Mouse (Mus musculus) adipocyte (in vitro differentiated cells): ENCODE measurements around the gene Pogz.
"Not testable (repeated sequence)": the region's sequence is repeated elsewhere in the genome, so short reads cannot be mapped to it uniquely, and the experiment has no call there.

Source experiments
- DNase-seq: peaks from one replicate; pipeline ENCODE4 v3.0.0-alpha.2; 2016; ENCODE audit warnings: low spot score

Pogz gene

DNA sequence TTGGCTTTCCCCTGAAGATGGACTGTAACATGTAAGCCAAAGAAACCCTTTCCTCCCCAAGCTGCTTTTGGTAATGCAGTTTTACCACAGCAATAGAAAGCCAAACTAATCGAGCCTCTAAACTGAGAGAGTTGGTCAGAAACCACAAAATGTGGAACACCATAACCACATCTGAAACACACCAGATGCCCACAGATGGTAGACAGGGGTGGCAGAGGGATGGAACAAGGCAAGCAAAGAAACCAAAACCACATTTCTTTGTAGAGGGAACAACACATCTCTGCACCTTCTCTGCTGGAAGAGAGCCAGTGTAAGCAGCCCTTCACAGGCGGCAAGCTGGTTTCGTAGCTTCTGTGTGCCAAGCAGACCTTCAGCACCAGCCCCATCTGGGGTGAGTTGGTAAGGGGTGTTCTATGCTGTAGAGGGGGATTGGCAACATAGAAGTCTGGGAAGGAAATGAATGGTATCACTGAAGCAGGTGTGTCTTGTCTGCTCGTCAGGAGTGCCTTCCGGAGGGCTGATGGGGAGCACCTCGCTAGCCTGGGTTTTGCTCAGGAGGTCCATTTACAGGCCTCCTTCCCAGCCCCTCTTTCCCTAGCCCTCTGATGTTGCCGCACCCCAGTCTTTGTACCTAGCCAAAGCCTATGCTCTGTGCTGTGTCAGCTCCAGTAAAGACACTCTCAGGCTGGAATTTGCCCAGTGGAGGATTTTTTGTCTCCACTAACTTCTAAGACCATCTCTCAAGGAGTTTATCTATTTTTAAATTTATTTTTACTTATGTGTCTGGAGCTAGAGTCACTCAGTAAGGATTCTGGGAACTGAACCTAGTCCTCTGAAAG lies 78.8 kb downstream of the Pogz start:
- DNase-seq = no peak

DNA sequence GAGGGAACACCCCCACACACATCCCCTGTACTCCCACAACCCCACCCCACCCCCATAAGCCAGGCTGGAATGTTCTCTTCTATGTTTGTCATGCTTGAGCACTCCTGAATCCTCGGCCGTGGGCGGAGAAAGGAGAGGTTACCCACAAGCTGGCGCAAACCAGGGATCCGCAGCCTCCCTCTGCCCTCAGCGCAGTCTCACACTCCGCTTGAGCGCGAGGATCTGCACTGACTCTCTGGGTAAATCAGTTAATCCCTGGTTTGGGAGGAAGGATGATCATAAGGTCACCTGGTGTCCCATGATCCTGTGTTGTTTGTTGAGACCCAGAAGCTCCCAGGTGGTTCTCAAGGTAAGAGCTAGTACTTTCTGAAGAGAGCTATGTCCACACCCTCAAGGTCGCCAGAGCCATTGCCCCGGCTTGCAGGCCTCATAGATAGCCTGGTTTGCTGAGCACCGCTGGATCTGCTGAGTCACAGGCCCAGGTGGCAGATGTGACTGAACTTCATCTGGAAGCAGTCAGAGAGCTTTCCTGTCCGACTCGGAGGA lies 80.5 kb downstream of the Pogz start:
- DNase-seq = no peak

DNA sequence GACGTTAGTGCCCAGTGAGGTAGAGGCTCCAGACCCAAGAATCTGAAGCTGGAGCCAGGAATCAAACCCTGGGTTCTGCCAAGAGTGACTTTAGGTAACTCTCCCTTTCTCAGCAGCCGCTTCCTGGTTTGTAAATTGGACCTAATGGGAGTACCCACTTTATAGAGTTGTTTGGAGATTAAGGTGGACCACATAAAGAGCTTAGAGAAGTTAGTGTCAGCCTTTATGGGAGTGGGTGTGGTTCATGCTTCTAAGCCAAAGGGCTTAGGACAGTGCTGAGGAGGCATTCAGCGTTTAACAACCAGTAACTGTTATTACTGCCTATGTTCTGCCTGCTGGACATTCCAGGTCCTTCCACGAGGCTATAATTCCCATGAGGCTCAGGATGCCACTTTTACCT lies 81.5 kb downstream of the Pogz start:
- DNase-seq = peak; percentile 36

DNA sequence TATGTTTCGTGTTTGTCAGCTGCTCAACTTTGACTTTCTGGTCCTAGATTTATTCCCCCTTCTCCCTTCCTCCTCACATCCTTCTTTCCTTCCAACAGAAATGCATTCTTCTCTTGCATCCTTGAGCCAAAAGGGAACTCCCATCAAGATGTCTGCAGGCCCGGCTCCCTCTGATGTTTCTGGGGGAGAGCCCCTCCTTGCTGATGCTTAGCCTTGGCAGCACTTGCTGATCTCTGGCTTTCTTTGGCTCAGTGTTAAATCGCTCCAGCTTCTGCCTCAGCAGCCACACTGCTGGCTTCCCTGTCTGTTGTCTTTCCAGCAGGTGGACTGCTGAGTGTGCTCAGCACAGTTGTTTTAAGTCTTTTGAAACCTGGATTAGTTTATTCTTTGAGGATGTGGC lies 83.7 kb downstream of the Pogz start:
- no peak for DNase-seq

DNA sequence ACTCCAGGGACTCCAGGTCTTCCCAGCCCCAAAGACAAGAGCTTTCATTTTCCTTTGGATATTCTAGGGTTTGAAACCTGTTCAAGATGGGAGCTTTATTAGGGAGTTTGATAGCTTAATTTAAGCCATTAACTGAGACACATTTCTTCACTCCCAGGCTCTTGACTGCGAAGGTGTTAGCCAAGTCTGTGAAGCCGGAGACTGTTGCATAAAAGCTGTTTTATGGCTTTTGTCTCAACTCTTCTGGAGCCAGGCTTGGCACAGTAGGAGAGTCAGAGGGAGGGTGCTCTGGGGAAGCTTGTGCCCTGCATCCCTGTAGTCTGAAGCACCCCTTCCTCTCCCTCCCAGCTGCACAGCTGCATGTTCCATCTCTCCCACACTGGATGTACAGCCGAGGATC lies 85.0 kb downstream of the Pogz start:
- peak; percentile 60 for DNase-seq

DNA sequence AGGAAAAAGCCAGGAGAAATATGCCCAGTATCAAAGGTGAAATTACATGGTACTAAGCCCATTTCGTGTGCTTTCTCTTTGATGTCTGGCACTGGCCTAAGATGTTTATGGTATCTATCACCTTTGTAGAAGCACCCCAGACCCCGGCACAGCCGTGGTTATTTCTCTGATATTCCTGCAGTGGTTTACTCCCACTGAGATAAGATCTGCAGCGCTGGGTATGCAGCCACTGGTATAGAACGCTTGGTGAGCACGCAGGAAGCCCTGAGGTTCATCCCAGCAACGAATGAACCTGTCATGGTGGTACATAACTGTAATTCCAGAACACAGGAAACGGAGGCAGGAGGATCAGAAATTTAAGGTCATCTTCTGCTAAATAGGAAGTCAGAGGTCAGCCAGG lies 87.3 kb downstream of the Pogz start:
- DNase-seq = no peak

DNA sequence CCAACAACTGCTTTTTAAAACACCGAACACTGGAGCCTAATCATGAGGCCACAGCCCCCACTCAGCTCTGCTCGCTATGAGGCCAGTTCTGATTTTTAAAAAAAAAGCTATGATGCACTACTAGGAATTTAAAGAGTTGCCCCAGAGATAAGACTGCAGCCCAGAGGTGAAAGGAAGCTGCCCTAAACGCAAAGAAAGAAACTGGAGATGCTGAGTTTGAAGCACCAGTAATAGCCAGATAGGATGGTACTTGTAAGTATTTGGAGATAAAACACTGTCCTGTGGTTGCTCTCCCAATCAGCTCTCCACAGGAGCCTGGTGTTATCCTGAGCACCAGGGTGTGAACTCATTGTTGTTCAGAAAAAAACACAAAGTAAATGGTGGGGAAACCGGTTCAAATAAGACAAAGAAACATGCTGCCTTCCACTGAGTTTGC lies 89.0 kb downstream of the Pogz start:
- not testable (repeated sequence) for DNase-seq

DNA sequence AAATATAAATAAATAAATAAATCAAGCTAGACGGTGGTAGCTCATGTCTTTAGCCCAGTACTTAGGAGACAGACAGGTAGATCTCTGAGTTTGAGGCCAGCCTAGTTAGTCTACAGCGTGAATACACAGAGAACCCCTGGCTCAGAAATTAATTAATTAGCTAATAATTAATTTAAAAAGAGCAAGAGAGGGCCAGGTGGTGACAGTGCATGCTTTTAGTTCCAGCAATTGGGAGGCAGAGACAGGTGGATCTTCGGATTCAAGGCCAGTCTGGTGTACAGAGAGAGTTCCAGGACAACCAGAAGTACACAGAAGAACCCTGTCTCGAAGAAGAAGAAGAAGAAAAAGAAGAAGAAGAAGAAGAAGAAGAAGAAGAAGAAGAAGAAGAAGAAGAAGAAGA lies 91.6 kb downstream of the Pogz start:
- not testable (repeated sequence) for DNase-seq

DNA sequence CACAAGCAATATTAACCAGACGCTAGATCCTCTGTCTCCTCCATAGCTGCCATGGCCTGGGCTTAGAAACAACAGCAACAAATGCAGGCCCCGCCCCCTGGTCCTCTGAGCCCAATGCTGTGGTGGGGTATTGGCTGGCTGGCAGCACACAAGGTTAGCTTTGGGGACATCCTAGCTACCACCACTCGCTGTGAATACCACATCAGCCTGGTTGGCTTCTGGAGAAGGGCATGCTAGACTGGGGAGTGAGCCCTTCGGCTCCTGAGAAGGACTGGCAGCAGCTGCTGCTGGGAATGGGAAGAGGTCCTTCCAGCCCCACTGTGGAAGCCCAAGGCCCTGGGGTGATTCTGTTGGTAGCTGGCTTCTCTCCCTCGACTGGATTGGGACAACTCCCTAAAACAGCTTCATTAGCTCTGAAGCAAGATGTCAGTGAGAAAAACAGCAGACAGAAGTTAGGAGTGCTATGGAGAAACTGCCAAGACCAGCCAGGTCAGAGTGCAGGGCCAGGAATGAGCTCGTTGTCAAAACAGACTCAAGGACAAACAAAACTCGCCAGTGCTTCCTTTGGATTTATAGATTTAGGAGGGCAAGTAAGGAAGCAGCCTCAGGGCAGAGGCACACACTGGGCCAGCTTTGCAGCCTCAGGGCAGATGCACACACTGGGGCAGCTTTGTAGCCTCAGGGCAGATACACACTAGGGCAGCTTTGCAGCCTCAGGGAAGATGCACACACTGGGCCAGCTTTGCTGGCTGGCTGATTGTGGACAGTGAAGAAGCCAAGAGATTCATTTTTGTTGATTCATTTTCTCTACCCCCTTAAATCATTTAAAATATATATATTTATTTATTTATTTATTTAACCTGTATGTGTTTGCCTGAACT lies 93.3 kb downstream of the Pogz start:
- peak; percentile 86 for DNase-seq

DNA sequence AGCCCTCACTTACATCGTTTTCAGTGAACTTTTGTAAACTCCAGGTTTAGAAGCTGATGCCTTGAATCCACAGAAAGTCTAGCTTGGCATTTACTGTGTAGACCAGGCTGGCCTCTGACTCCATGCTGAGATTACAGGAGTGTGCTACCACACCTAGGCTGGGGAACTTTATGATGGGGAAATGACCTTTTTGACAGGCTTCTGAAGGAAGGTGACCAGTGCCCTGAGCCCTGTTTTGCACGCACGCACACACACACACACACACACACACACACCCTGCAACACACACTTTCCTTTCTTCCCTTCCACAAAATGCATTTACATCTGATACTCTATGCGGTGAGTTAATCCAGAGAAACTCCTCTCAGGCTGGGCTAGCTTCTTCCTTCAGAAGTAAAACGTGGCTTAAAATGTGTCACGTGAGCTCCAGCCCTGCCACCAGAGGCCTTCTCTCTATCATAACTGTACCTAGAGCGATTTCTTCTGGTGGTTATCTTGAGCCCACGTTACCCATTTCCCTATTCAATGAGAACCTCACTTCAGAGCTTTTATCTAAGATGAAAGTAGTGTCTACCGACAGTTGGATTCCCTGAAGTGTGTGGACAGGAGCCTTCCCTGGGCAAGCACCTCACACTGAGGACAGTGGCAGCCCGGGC lies 94.2 kb downstream of the Pogz start:
- not testable (repeated sequence) for DNase-seq
